Mouse (Mus musculus) heart, embryonic 11.5 days (tissue): ENCODE measurements at regions not wholly inside any gene's neighbourhood (a gene's known extent, or its start where the extent isn't known, plus 50 kb on each side); places are given as distances from the start of the nearest gene placed in this dataset.

Experiments used
- ATAC-seq: fragments of 200-750 bp; cut with Nextera tagmentation; replicated peaks from 2 replicates; pipeline ENCODE4 v1.8.0; 2017; ENCODE audit warnings: moderate library complexity; ENCODE audit not compliant: insufficient number of reproducible peaks, low FRiP score, low TSS enrichment
- H3K27ac ChIP-seq: fragments of 300-500 bp; sonication (generic); 2 replicates; pipeline ENCODE4 v1.5.1; 2014; ENCODE audit warnings: mild to moderate bottlenecking, low read depth, low read length
- H3K27me3 ChIP-seq: fragments of 300-500 bp; sonication (generic); 2 replicates; pipeline ENCODE4 v1.6.1; 2014; ENCODE audit warnings: mild to moderate bottlenecking, low read length, mixed read lengths; ENCODE audit not compliant: control insufficient read depth, insufficient read depth
- H3K36me3 ChIP-seq: fragments of 300-500 bp; sonication (generic); 2 replicates; pipeline ENCODE4 v1.6.1; 2014; ENCODE audit warnings: mild to moderate bottlenecking, low read length, moderate library complexity, mixed read lengths; ENCODE audit not compliant: control insufficient read depth, insufficient read depth
- H3K4me1 ChIP-seq: fragments of 300-500 bp; sonication (generic); 2 replicates; pipeline ENCODE4 v1.6.1; 2014; ENCODE audit warnings: low read length; ENCODE audit not compliant: control insufficient read depth, insufficient read depth
- H3K4me2 ChIP-seq: fragments of 300-500 bp; sonication (generic); 2 replicates; pipeline ENCODE4 v1.6.1; 2014; ENCODE audit warnings: mild to moderate bottlenecking, moderate library complexity
- H3K4me3 ChIP-seq: fragments of 300-500 bp; sonication (generic); 2 replicates; pipeline ENCODE4 v1.5.1; 2014; ENCODE audit warnings: low read depth, low read length
- H3K9ac ChIP-seq: fragments of 300-500 bp; sonication (generic); 2 replicates; pipeline ENCODE4 v1.6.1; 2014; ENCODE audit warnings: mild to moderate bottlenecking, low read depth, low read length, moderate library complexity
- H3K9me3 ChIP-seq: fragments of 300-500 bp; sonication (generic); replicated peaks from 2 replicates; pipeline ENCODE4 v1.6.1; 2016; ENCODE audit warnings: low read length; ENCODE audit not compliant: control insufficient read depth
- WGBS: fragments of 180-500 bp; shearing (Covaris S2); extraction: QIAGEN DNeasy Blood & Tissue Kit; methylation state at CpG from one replicate; pipeline ENCODE4 v1.1.7; 2014; ENCODE audit not compliant: insufficient replicate concordance; 5-methylcytosine and 5-hydroxymethylcytosine counted together

DNA sequence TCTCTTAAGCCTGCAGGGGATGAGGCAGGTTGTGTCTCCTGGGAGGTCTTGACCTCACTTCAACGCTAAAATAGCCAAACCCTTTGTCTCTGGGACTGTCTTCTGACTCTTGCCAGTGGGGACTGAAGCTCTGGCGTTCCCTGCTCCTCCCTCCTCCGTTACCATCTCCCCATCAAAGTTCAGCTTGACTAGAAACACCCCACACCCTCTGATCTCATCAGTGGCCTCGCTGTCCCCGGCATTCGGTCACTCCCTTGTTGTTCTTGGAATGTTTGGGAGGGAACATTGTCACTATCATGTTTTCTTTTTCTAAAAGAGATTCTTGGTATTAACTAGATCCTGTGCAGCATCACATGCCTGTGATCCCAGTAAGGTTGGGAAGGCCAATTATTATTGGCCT lies 54.6 kb upstream of the Slc35c1 start:
- ATAC-seq = no peak
- 47% methylated on average over 6 of the region's 6 CpGs for WGBS
- no peaks in the 10 kb centered on the region for H3K4me1 ChIP-seq

DNA sequence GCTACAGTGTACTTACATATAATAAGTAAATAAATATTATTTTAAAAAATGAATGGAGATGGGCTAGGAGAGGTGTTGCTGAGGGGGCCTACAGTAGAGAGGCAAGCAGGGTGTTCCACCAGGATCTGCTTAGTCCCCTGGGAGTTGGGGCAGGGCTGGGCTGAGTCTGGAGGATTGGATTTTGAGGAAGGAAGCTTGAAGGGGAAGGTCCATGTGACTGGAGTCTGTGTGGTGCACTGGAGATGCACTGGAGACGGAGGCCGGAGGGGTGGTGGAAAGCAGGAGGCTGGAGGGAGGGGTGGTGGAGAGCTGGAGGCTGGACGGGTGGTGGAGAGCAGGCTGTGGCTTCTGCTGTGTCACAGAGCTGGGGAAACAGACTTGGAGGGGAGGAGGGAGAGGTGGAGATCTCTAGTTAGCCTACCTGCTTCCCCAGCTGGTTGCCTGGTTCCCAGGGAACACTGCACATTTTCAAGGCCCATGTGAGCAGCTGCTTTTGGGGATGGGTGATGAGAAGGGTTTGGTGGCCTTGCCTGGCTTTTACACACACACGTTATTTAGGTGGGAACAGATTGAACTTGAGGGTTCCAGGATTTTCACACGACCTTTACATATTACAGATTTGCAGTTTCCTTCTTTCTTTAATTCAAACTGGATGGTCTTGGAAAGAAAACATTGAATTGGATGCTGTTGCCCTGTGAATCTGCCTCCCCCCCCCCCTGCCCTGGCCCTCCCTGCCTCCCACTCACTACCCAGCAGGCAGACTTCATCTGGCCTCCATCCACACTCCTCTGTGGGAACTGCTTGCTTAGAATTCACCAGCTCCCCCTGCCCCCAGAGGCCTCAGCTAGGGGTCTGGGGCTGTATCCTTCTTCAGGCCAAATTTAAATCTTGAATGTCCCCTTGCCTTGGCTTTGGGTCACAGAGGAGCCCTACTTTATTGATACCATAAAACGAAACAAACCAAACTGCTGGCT lies 51.7 kb upstream of the Slc35c1 start:
- H3K4me1 ChIP-seq = no peaks in the 10 kb centered on the region
- WGBS = 63% methylated on average over 6 of the region's 6 CpGs
- H3K27ac ChIP-seq = no peak overlapping the region
- H3K27me3 ChIP-seq = no peaks in the 10 kb centered on the region
- H3K9me3 ChIP-seq = no peaks in the 10 kb centered on the region
- no peaks in the 10 kb centered on the region for H3K36me3 ChIP-seq
- no peak overlapping the region for H3K4me2 ChIP-seq
- ATAC-seq = no peak
- no peak overlapping the region for H3K9ac ChIP-seq
- no peak overlapping the region for H3K4me3 ChIP-seq

More for the DNA sequence above, 54.6 kb upstream of the Slc35c1 start:
- Histone ChIP-seq H3K27ac (no peak overlapping the region), H3K9me3 (no peaks in the 10 kb centered on the region), H3K36me3 (no peaks in the 10 kb centered on the region), H3K9ac (no peak overlapping the region), H3K27me3 (no peaks in the 10 kb centered on the region), H3K4me3 (no peak overlapping the region), H3K4me2 (no peak overlapping the region)
